Mouse (Mus musculus): ENCODE data around the gene Pax6.

DNA sequence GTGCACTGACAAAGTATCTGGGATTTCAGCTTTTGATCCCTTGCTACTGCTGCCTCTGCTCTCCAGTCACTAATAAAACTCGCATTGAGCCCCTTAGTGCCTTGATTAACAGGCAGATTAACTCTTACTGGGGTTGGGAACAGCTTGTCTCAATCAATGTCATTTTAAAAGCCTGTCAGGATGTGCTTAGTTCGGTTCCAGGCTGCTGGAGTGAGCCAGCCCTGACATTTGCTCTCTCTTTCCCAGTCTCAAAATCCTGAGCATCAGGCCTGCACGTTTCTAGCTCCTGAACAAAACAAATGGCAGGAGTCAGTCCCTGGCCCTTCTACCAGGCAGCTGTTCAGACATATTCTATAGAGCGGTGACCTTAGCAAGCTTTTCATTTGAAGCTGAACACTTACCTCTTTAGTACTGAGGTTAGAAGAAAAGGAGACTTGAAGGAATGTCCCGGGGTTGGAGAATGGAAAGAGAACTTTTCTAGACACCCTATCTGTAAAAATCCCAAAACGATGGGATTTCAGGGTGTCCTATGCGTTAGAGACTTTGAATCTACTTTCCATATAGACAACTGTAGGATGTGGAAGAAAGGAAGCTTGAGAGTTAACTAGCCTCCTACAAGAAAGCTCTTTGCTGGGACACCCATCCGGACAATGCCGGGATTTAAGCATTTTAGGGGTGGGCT is 2.6 kb downstream of the Pax6 start:
- TF ChIP-seq CTCF (IDR thresholded peaks at IDR 0.05; ENCODE audit: low read depth) (no peak), EP300 (optimal IDR thresholded peaks at IDR 0.05) (no peak)
